Mouse (Mus musculus): Measurements from ENCODE around the gene Esr2. TPM values are rescaled to one million over a fixed set of nuclear protein-coding genes. Genes with fewer than 3 reads are reported as not detected.
"Not testable (repeated sequence)": the region's sequence is repeated elsewhere in the genome, so short reads cannot be mapped to it uniquely, and the experiment has no call there.

Gene Esr2
- polyA plus RNA-seq, 1 experiment from 2014 or later, result 0.71 TPM

- ATAC-seq (replicated peaks; ENCODE audit: low FRiP score); H3K36me3 ChIP-seq; H3K4me3 ChIP-seq (replicated peaks); H3K4me1 ChIP-seq; H3K9ac ChIP-seq; H3K27ac ChIP-seq; H3K9me3 ChIP-seq (replicated peaks); H3K4me2 ChIP-seq; H3K27me3 ChIP-seq: not testable (repeated sequence)
- WGBS, result 82% methylated on average over 9 of the region's 9 CpGs
These were observed 44.0 kb downstream of the Esr2 start for GRCm38 (mm10) chr12:76133081-76133480.

DNA sequence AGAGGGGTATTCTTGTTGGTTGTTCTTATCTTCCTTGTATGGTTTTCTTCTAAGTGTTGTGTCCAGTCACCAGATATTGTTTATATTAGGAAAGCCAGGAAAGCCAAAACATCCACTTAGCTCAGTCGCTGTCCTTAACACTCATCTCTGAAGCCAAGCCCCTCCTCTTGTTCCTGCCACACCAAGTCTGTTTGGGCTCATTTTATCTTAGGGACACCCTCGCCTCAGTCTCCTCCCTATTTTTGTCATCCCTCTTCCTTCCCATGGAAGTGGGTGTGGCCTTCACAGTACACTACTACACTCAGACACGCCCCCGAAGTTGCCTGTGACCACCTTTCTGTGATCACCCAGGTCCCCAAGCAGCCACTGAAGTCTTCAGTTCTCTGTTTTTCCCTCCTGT is 44.5 kb downstream of the Esr2 start:
- no peaks in the 10 kb centered on the region for H3K36me3 ChIP-seq

GRCm38 (mm10) chr12:76130891-76131290 is 46.2 kb downstream of the Esr2 start:
- ATAC-seq (replicated peaks; ENCODE audit: low FRiP score), result no peak
- H3K27ac ChIP-seq, result no peak overlapping the region
- no peaks in the 10 kb centered on the region for H3K27me3 ChIP-seq
- H3K9me3 ChIP-seq (replicated peaks), result no peaks in the 10 kb centered on the region
- no peak overlapping the region for H3K9ac ChIP-seq
- no peak overlapping the region for H3K4me3 ChIP-seq (replicated peaks)
- H3K4me2 ChIP-seq, result no peak overlapping the region
- no peaks in the 10 kb centered on the region for H3K36me3 ChIP-seq
- WGBS, result 88% methylated on average over 6 of the region's 6 CpGs
- peaks cover 7% of the 10 kb centered on the region for H3K4me1 ChIP-seq

More for the DNA sequence above, 44.5 kb downstream of the Esr2 start:
- no peaks in the 10 kb centered on the region for H3K9me3 ChIP-seq (replicated peaks)
- no peaks in the 10 kb centered on the region for H3K27me3 ChIP-seq
- H3K27ac ChIP-seq, result no peak overlapping the region
- no peak overlapping the region for H3K4me2 ChIP-seq
- H3K9ac ChIP-seq, result no peak overlapping the region
- H3K4me3 ChIP-seq (replicated peaks), result no peak overlapping the region
- ATAC-seq (replicated peaks; ENCODE audit: low FRiP score), result no peak
- 77% methylated on average over 4 of the region's 4 CpGs for WGBS
- peaks cover 7% of the 10 kb centered on the region for H3K4me1 ChIP-seq

- ATAC-seq (replicated peaks; ENCODE audit: low FRiP score), result no peak
- WGBS, result 25% methylated on average over 4 of the region's 4 CpGs
These were observed 46.8 kb downstream of the Esr2 start for GRCm38 (mm10) chr12:76130281-76130680.

GRCm38 (mm10) chr12:76128831-76129230 is 48.2 kb downstream of the Esr2 start:
- Histone ChIP-seq H3K36me3 (no peaks in the 10 kb centered on the region), H3K27me3 (no peaks in the 10 kb centered on the region), H3K9me3 (replicated peaks) (no peaks in the 10 kb centered on the region), H3K4me3 (replicated peaks) (no peak overlapping the region), H3K27ac (no peak overlapping the region), H3K4me2 (no peak overlapping the region), H3K4me1 (peaks cover 7% of the 10 kb centered on the region), H3K9ac (no peak overlapping the region)
- 74% methylated on average over 10 of the region's 10 CpGs for WGBS
- no peak for ATAC-seq (replicated peaks; ENCODE audit: low FRiP score)

More at GRCm38 (mm10) chr12:76130281-76130680, 46.8 kb downstream of the Esr2 start:
- no peaks in the 10 kb centered on the region for H3K36me3 ChIP-seq
- H3K27ac ChIP-seq, result no peak overlapping the region
- H3K27me3 ChIP-seq, result no peaks in the 10 kb centered on the region
- H3K4me2 ChIP-seq, result no peak overlapping the region
- H3K4me1 ChIP-seq, result peaks cover 7% of the 10 kb centered on the region
- H3K9ac ChIP-seq, result no peak overlapping the region
- H3K9me3 ChIP-seq (replicated peaks), result no peaks in the 10 kb centered on the region
- H3K4me3 ChIP-seq (replicated peaks), result no peak overlapping the region

DNA sequence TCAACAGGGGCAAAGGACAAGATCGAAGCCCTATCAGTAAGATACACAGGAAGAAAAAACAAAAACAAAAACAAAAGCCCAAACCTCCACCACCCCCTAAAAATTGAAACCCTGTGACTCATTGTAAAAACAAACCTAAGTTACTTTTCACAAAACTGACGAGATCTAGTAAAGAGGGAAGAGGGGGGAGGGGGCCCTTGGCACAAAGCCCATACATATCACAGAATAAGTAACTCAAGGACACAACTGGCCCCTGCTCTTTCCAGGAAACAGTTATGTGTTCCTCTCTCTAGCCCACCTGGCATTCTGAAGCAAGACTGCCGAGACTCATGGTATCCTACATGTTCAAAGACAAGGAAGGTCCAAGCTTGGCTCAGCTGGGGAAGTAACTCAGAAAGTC is 48.8 kb downstream of the Esr2 start:
- Histone ChIP-seq H3K4me3 (replicated peaks) (no peak overlapping the region), H3K9me3 (replicated peaks) (no peaks in the 10 kb centered on the region), H3K4me1 (peaks cover 7% of the 10 kb centered on the region), H3K27ac (no peak overlapping the region), H3K9ac (no peak overlapping the region), H3K27me3 (no peaks in the 10 kb centered on the region), H3K36me3 (no peaks in the 10 kb centered on the region), H3K4me2 (no peak overlapping the region)
- 32% methylated on average over 3 of the region's 3 CpGs for WGBS
- no peak for ATAC-seq (replicated peaks; ENCODE audit: low FRiP score)

- Histone ChIP-seq H3K9me3 (replicated peaks) (no peaks in the 10 kb centered on the region), H3K27ac (no peak overlapping the region), H3K4me1 (peaks cover under 1% of the 10 kb centered on the region; the same call in 1 of the 2 replicates), H3K9ac (no peak overlapping the region), H3K36me3 (no peaks in the 10 kb centered on the region), H3K4me2 (no peak overlapping the region), H3K27me3 (no peaks in the 10 kb centered on the region), H3K4me3 (replicated peaks) (no peak overlapping the region)
- ATAC-seq (replicated peaks; ENCODE audit: low FRiP score), result no peak
- 87% methylated on average over 6 of the region's 6 CpGs for WGBS
These were observed 53.8 kb downstream of the Esr2 start for GRCm38 (mm10) chr12:76123223-76123622.

- no peak overlapping the region for H3K4me2 ChIP-seq
- H3K27ac ChIP-seq, result no peak overlapping the region
- no peaks in the 10 kb centered on the region for H3K36me3 ChIP-seq
- no peaks in the 10 kb centered on the region for H3K9me3 ChIP-seq (replicated peaks)
- H3K4me3 ChIP-seq (replicated peaks), result no peak overlapping the region
- no peak for ATAC-seq (replicated peaks; ENCODE audit: low FRiP score)
- no peaks in the 10 kb centered on the region for H3K27me3 ChIP-seq
- no peaks in the 10 kb centered on the region for H3K4me1 ChIP-seq
- H3K9ac ChIP-seq, result no peak overlapping the region
- WGBS, result 82% methylated on average over 4 of the region's 4 CpGs
These were observed 59.4 kb downstream of the Esr2 start for GRCm38 (mm10) chr12:76117632-76118153.

DNA sequence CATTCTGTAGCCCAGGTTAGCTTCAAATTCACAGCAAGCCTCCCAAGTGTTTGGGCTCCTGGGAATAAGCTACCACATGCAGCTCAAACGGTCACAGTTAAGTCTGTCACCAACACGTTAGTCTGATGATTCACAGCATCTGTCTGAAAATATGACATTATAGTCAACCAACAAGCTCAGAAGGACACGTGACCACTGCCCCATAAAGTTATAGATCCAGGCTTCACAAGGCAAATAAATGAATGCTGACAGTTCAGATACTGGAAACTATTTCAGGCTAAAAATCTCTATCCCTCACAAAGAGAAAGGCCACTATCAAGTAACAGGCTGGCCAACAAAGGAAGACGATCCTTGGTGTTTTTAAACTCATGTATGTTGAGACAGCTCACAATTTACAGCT is 60.5 kb downstream of the Esr2 start:
- peaks cover under 1% of the 10 kb centered on the region; the same call in 1 of the 2 replicates for H3K36me3 ChIP-seq
- no peak for ATAC-seq (replicated peaks; ENCODE audit: low FRiP score)
- no peak overlapping the region for H3K4me3 ChIP-seq (replicated peaks)
- H3K4me1 ChIP-seq, result no peaks in the 10 kb centered on the region
- no peaks in the 10 kb centered on the region for H3K27me3 ChIP-seq
- 49% methylated on average over 4 of the region's 4 CpGs for WGBS
- H3K27ac ChIP-seq, result no peak overlapping the region
- no peak overlapping the region for H3K9ac ChIP-seq
- H3K9me3 ChIP-seq (replicated peaks), result no peaks in the 10 kb centered on the region
- no peak overlapping the region for H3K4me2 ChIP-seq

DNA sequence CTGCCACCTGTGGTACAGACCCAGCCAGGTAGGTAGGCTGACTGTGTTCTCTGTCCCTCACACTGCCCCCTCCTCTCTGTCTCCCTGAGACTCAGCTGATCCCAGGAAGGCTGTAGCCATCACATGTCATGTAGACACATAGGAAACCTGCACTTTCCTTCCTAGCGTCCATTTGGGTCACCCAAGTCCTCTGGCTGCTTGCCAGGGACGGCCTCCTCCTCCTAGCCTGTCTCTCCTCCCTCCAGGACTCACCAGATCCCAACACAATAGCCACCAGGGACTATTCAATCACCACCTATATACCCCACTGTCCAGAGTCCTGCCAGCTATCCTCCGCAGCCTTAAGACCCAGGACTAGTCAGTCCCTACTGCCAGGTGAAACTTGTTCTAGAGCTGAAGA is 66.0 kb downstream of the Esr2 start:
- Histone ChIP-seq H3K27me3 (no peaks in the 10 kb centered on the region), H3K36me3 (peaks cover 51% of the 10 kb centered on the region), H3K9me3 (replicated peaks) (no peaks in the 10 kb centered on the region), H3K4me2 (no peak overlapping the region), H3K9ac (no peak overlapping the region), H3K4me1 (no peaks in the 10 kb centered on the region), H3K4me3 (replicated peaks) (no peak overlapping the region), H3K27ac (no peak overlapping the region)
- WGBS, result 70% methylated on average over 3 of the region's 3 CpGs
- no peak for ATAC-seq (replicated peaks; ENCODE audit: low FRiP score)

DNA sequence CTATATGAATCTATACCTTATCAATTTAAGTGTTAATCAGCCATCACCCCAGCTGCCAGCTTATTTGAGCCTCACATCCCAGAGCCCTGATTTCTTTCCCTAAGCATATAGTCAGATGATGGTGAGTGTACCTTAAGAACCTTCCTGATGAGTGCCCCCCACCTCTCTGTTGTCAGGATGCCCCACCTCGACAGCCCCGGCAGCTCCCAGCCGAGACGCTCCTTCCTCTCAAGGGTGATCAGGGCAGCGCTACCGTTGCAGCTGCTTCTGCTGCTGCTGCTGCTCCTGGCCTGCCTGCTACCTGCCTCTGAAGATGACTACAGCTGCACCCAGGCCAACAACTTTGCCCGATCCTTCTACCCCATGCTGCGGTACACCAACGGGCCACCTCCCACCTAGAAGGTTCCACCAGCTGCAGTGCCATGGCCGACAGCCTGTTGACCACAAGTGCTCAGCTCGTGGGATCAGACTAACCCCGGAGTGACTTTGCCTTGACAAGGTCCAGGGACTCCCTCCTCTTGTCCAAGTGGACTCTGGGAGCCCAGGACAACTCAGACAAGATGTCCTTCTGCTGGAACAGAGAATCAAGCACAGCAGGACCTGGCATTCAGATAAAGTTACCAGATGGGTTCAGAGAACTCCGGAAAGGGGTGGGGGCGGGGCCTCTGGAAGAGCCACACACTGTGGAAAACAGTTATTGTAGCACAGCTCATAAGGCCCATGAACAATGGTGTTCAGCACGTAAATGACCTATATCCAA is 67.2 kb downstream of the Esr2 start:
- H3K4me2 ChIP-seq, result no peak overlapping the region
- no peaks in the 10 kb centered on the region for H3K9me3 ChIP-seq (replicated peaks)
- H3K4me3 ChIP-seq (replicated peaks), result no peak overlapping the region
- H3K27ac ChIP-seq, result no peak overlapping the region
- H3K9ac ChIP-seq, result no peak overlapping the region
- no peak for ATAC-seq (replicated peaks; ENCODE audit: low FRiP score)
- no peaks in the 10 kb centered on the region for H3K4me1 ChIP-seq
- H3K36me3 ChIP-seq, result peaks cover 63% of the 10 kb centered on the region
- no peaks in the 10 kb centered on the region for H3K27me3 ChIP-seq
- WGBS, result 92% methylated on average over 15 of the region's 15 CpGs

GRCm38 (mm10) chr12:76104596-76105351 is 72.3 kb downstream of the Esr2 start:
- H3K27me3 ChIP-seq, result no peaks in the 10 kb centered on the region
- H3K9me3 ChIP-seq (replicated peaks), result no peaks in the 10 kb centered on the region
- no peak overlapping the region for H3K4me2 ChIP-seq
- ATAC-seq (replicated peaks; ENCODE audit: low FRiP score), result no peak
- no peak overlapping the region for H3K9ac ChIP-seq
- H3K4me1 ChIP-seq, result no peaks in the 10 kb centered on the region
- no peak overlapping the region for H3K27ac ChIP-seq
- no peak overlapping the region for H3K4me3 ChIP-seq (replicated peaks)
- 83% methylated on average over 20 of the region's 20 CpGs for WGBS
- H3K36me3 ChIP-seq, result peaks cover 98% of the 10 kb centered on the region
